Mouse (Mus musculus) lung, embryonic 15.5 days (tissue): ENCODE measurements at regions not wholly inside any gene's neighbourhood (a gene's known extent, or its start where the extent isn't known, plus 50 kb on each side); places are given as distances from the start of the nearest gene placed in this dataset.

Experiments
- ATAC-seq: fragments of 200-750 bp; cut with Nextera tagmentation; 2 replicates; pipeline ENCODE4 v1.8.0; 2017; ENCODE audit warnings: moderate number of reproducible peaks, borderline replicate concordance; ENCODE audit not compliant: low FRiP score, low TSS enrichment; ENCODE audit errors: extremely low read depth
- H3K27ac ChIP-seq: fragments of 300-500 bp; sonication (generic); 2 replicates; pipeline ENCODE4 v1.5.1; 2015; ENCODE audit warnings: moderate library complexity, mild to moderate bottlenecking, inconsistent platforms
- H3K27me3 ChIP-seq: fragments of 300-500 bp; sonication (generic); 2 replicates; pipeline ENCODE4 v1.6.1; 2015; ENCODE audit warnings: inconsistent platforms
- H3K36me3 ChIP-seq: fragments of 300-500 bp; sonication (generic); 2 replicates; pipeline ENCODE4 v1.6.1; 2015; ENCODE audit warnings: inconsistent platforms
- H3K4me1 ChIP-seq: fragments of 300-500 bp; sonication (generic); 2 replicates; pipeline ENCODE4 v1.6.1; 2015; ENCODE audit warnings: inconsistent platforms
- H3K4me2 ChIP-seq: fragments of 300-500 bp; sonication (generic); 2 replicates; pipeline ENCODE4 v1.6.1; 2015; ENCODE audit warnings: inconsistent platforms, mild to moderate bottlenecking, moderate library complexity
- H3K4me3 ChIP-seq: fragments of 300-500 bp; sonication (generic); 2 replicates; pipeline ENCODE4 v1.5.1; 2015; ENCODE audit warnings: mild to moderate bottlenecking, inconsistent platforms
- H3K9ac ChIP-seq: fragments of 300-500 bp; sonication (generic); 2 replicates; pipeline ENCODE4 v1.6.1; 2015; ENCODE audit warnings: inconsistent platforms
- H3K9me3 ChIP-seq: fragments of 300-500 bp; sonication (generic); 2 replicates; pipeline ENCODE4 v1.6.1; 2016; ENCODE audit warnings: inconsistent platforms
- WGBS: fragments of 180-500 bp; shearing (Covaris S2); methylation state at CpG from one replicate; pipeline ENCODE4 v1.1.7; 2015; 5-methylcytosine and 5-hydroxymethylcytosine counted together

DNA sequence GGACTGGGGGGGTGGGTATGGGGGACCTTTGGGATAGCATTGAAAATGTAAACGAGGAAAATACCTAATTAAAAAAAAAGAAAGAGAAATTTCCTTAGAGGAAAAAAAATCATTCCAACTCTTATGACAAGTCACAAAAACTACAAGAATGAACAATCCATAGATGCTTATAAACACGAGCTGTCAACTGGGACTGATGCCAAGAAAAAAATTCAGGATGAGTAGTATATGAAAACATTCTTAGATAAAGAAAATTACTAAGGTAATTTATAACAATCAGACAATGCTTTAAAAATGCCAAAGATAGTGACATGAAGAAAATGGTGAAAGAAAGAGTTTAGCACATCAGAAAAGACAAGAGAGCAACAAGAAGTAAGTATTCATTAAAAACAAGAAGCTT, 176.0 kb downstream of the Gm21897 start:
- no peak overlapping the region for H3K9ac ChIP-seq
- no peaks in the 10 kb centered on the region for H3K9me3 ChIP-seq
- H3K4me1 ChIP-seq: no peaks in the 10 kb centered on the region
- H3K4me2 ChIP-seq: no peak overlapping the region
- WGBS: 29% methylated on average over 2 of the region's 2 CpGs
- no peaks in the 10 kb centered on the region for H3K36me3 ChIP-seq
- no peak for ATAC-seq
- H3K27me3 ChIP-seq: no peaks in the 10 kb centered on the region
- H3K27ac ChIP-seq: no peak overlapping the region
- no peak overlapping the region for H3K4me3 ChIP-seq
